Mouse (Mus musculus) left cerebral cortex, postnatal 10 days (tissue): ENCODE data around the gene Zfp710. TPM values are rescaled to one million over a fixed set of nuclear protein-coding genes. Genes with fewer than 3 reads are reported as not detected.
"Not testable (repeated sequence)": the region's sequence is repeated elsewhere in the genome, so short reads cannot be mapped to it uniquely, and the experiment has no call there.

Experiments
- DNase-seq, 2 experiments: peaks; one replicate each; pipeline ENCODE4 v3.0.0; 2021 to 2022; ENCODE audit warnings: low spot score in 2 of 2, mixed read lengths in 1 of 2; ENCODE audit errors: extremely low spot score in 1 of 2
- intact Hi-C: fragments of 180-260 bp; cut with DNase I; formaldehyde crosslinking; loops from one replicate; pipeline ENCODE4 v1.15.1; 2025
- total RNA-seq, 2 experiments: library from RNA; stranded (reverse); gene quantifications; 2 replicates each; pipeline ENCODE4 v1.2.3; 2021

The Zfp710 gene
- total RNA-seq, 2 experiments from 2014 or later: 15.8 to 16.7 TPM

GRCm38 (mm10) chr7:80049746-80050145 lies 25.1 kb downstream of the Zfp710 start:
- intact Hi-C loops: no loop called here
- DNase-seq: no peak

GRCm38 (mm10) chr7:80050382-80050781 lies 25.8 kb downstream of the Zfp710 start:
- intact Hi-C loops, DNase-seq: not testable (repeated sequence)

GRCm38 (mm10) chr7:80051835-80052234 lies 27.2 kb downstream of the Zfp710 start:
- intact Hi-C loops: no loop called here
- DNase-seq: no peak

- peak in 1 of 2 experiments; percentile 75 for DNase-seq
- intact Hi-C loops: no loop called here
These were observed 27.6 kb downstream of the Zfp710 start for GRCm38 (mm10) chr7:80052261-80052660.

- no peak for DNase-seq
These were observed 28.5 kb downstream of the Zfp710 start for GRCm38 (mm10) chr7:80053147-80053546.

GRCm38 (mm10) chr7:80055781-80056180 lies 31.2 kb downstream of the Zfp710 start:
- DNase-seq: no peak
- intact Hi-C loops: no loop called here

More at GRCm38 (mm10) chr7:80053147-80053546, 28.5 kb downstream of the Zfp710 start:
- intact Hi-C loops: no loop called here

GRCm38 (mm10) chr7:80057002-80057691 lies 32.5 kb downstream of the Zfp710 start:
- intact Hi-C loops: no loop called here
- DNase-seq: no peak

- intact Hi-C loops: no loop called here
- DNase-seq: no peak
These were observed 33.2 kb downstream of the Zfp710 start for GRCm38 (mm10) chr7:80057781-80058180.

- DNase-seq: no peak
- intact Hi-C loops: no loop called here
These were observed 33.9 kb downstream of the Zfp710 start for GRCm38 (mm10) chr7:80058405-80059063.

GRCm38 (mm10) chr7:80059064-80059838 lies 34.6 kb downstream of the Zfp710 start:
- peak in 1 of 2 experiments; percentile 50 for DNase-seq
- intact Hi-C loops: no loop called here

GRCm38 (mm10) chr7:80060012-80060778 lies 35.6 kb downstream of the Zfp710 start:
- DNase-seq: no peak
- intact Hi-C loops: no loop called here

- intact Hi-C loops: no loop called here
- DNase-seq: no peak
These were observed 37.6 kb downstream of the Zfp710 start for GRCm38 (mm10) chr7:80062083-80062826.

GRCm38 (mm10) chr7:80063244-80063643 lies 38.6 kb downstream of the Zfp710 start:
- intact Hi-C loops: no loop called here
- DNase-seq: no peak

GRCm38 (mm10) chr7:80063902-80064736 lies 39.5 kb downstream of the Zfp710 start:
- no peak for DNase-seq
- intact Hi-C loops: no loop called here

GRCm38 (mm10) chr7:80065250-80065649 lies 40.6 kb downstream of the Zfp710 start:
- intact Hi-C loops: no loop called here
- DNase-seq: no peak

- intact Hi-C loops: no loop called here
These were observed 42.3 kb downstream of the Zfp710 start for GRCm38 (mm10) chr7:80066675-80067455.

GRCm38 (mm10) chr7:80068341-80068740 lies 43.7 kb downstream of the Zfp710 start:
- intact Hi-C loops: no loop called here
- no peak for DNase-seq

More at GRCm38 (mm10) chr7:80066675-80067455, 42.3 kb downstream of the Zfp710 start:
- DNase-seq: no peak
